Mouse (Mus musculus): ENCODE data around the gene Fcgbp.

DNA sequence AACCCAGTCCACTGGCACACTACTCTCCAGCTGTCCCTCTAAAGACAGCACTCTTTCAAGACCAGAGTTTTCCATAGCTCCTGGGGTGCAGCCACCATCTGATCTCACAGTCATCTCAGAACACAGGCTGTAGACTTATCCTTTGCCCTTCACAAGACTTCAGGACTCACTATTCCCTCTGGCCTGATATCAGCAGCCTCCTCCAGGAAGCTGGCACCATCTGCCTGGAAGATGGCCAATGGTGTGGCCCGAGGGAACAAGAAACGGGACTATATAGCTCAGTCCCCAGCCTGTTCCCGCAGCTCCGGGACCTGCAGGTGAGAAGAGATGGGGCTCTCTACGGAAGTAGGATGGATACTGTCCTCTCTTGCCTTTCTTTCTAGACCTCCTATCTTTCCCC, 58.1 kb downstream of the Fcgbp start, which contains the start of gene 9530053A07Rik:
- no peak for TF ChIP-seq POLR2A (IDR thresholded peaks at IDR 0.05; ENCODE audit: control insufficient read depth, low read depth, low read length)
- TF ChIP-seq CTCF (IDR thresholded peaks at IDR 0.05; ENCODE audit: control insufficient read depth, insufficient read depth, insufficient replicate concordance, low read depth, low read length): no peak
